Mouse (Mus musculus) cerebellum, postnatal 36 days (tissue): ENCODE measurements around the gene Selp.

ENCODE experiments used
- DNase-seq, 2 experiments: peaks; one replicate each; pipeline ENCODE4 v3.0.0; 2021 to 2022; ENCODE audit warnings: mixed read lengths in 2 of 2

Selp gene

GRCm38 (mm10) chr1:164119892-164120776, 5.1 kb downstream of the Selp start:
- no peak for DNase-seq

GRCm38 (mm10) chr1:164120777-164121158, 5.7 kb downstream of the Selp start:
- no peak for DNase-seq

GRCm38 (mm10) chr1:164123836-164124235, 8.8 kb downstream of the Selp start:
- no peak for DNase-seq

- DNase-seq: no peak
Observed at GRCm38 (mm10) chr1:164130013-164130412, 14.9 kb downstream of the Selp start.

GRCm38 (mm10) chr1:164132609-164133008, 17.5 kb downstream of the Selp start:
- no peak for DNase-seq

GRCm38 (mm10) chr1:164134101-164134500, 19.0 kb downstream of the Selp start:
- DNase-seq: no peak

GRCm38 (mm10) chr1:164135360-164135759, 20.3 kb downstream of the Selp start:
- DNase-seq: no peak

- no peak for DNase-seq
Observed at GRCm38 (mm10) chr1:164135960-164136359, 20.9 kb downstream of the Selp start.

- DNase-seq: no peak
Observed at GRCm38 (mm10) chr1:164136636-164137035, 21.6 kb downstream of the Selp start.

GRCm38 (mm10) chr1:164138365-164139130, 23.5 kb downstream of the Selp start:
- DNase-seq: peak; percentile 51 to 56

GRCm38 (mm10) chr1:164139464-164139863, 24.4 kb downstream of the Selp start:
- DNase-seq: no peak

GRCm38 (mm10) chr1:164149083-164149482, 34.0 kb downstream of the Selp start:
- DNase-seq: no peak

- no peak for DNase-seq
Observed at GRCm38 (mm10) chr1:164151387-164152088, 36.5 kb downstream of the Selp start, which contains the start of gene F5. Gene F5 (plus strand): TSS chr1:164151838.

- no peak for DNase-seq
Observed at GRCm38 (mm10) chr1:164152836-164153235, 37.8 kb downstream of the Selp start.

- no peak for DNase-seq
Observed at GRCm38 (mm10) chr1:164154983-164155382, 39.9 kb downstream of the Selp start.

- no peak for DNase-seq
Observed at GRCm38 (mm10) chr1:164158571-164158970, 43.5 kb downstream of the Selp start.

GRCm38 (mm10) chr1:164159781-164160180, 44.7 kb downstream of the Selp start:
- DNase-seq: no peak

GRCm38 (mm10) chr1:164162745-164163144, 47.7 kb downstream of the Selp start:
- DNase-seq: no peak

- no peak for DNase-seq
Observed at GRCm38 (mm10) chr1:164168818-164169217, 53.8 kb downstream of the Selp start.

- DNase-seq: no peak
Observed at GRCm38 (mm10) chr1:164170434-164170833, 55.4 kb downstream of the Selp start.

- no peak for DNase-seq
Observed at GRCm38 (mm10) chr1:164173145-164173544, 58.1 kb downstream of the Selp start.

- DNase-seq: no peak
Observed at GRCm38 (mm10) chr1:164176856-164177255, 61.8 kb downstream of the Selp start.

- no peak for DNase-seq
Observed at GRCm38 (mm10) chr1:164178429-164178828, 63.4 kb downstream of the Selp start.
